Comparison of ENCODE assay signal across 24 mouse cellular contexts in genomic region chr11:62073575-62074140, GRCm38 (mm10).
A peak's percentile ranks its signal among the peaks of the same experiment; 100 is the strongest.
DNase-seq lines count a peak whose midpoint lies in the region; ATAC-seq and TF ChIP-seq lines count a peak whose summit lies in the region.
"Had no signal": no experiment of that assay in that cellular context is flagged by ENCODE, and none has a peak within 500 bp of the region (broad histone marks: within the 10 kb centered on the region; RNA-seq: fewer than 3 reads in every experiment).

No protein-coding gene starts in this region.

- no peak overlapping the region for H3K4me2 ChIP-seq in hindbrain, embryonic 11.5 days (replicated peaks; ENCODE audit: low read depth, low read length)
- H3K4me2 ChIP-seq: forebrain, embryonic 13.5 days; hindbrain, embryonic 13.5 days; lung, embryonic 15.5 days; midbrain, embryonic 12.5 days had no signal

- H3K27ac ChIP-seq in hindbrain, embryonic 11.5 days (ENCODE audit: low read depth, low read length), result no peak overlapping the region
- H3K27ac ChIP-seq: forebrain, embryonic 13.5 days; hindbrain, embryonic 13.5 days; liver, embryonic 14.5 days; lung, embryonic 15.5 days; midbrain, embryonic 12.5 days had no signal

- TF ChIP-seq POLR2A in lung, adult 2 months (IDR thresholded peaks at IDR 0.05; ENCODE audit: borderline replicate concordance, extremely low read depth, low read depth, low read length), result no peak

- DNase-seq in lung, adult 18-20 months, result peak; percentile 50 to 58
- no peak for DNase-seq in lung, postnatal 4 days
- DNase-seq in adrenal gland, adult 8-10 months, result peak; percentile 26
- peak; percentile 38 for DNase-seq in lung, adult 2 months
- peak; percentile 72 for DNase-seq in lung, postnatal 36 days
- DNase-seq in B cell, adult 2 months, result no peak
- no peak for DNase-seq in hindbrain, embryonic 11.5 days (ENCODE audit: low spot score)
- DNase-seq in frontal cortex, adult 2 months (ENCODE audit: extremely low spot score in 1 of 2, low spot score in 1 of 2), result no peak
- DNase-seq: cerebellum, adult 8-10 months; cerebellum, postnatal 25 days; gastrocnemius, postnatal 36 days; heart, postnatal 36 days; kidney, adult 8-10 months; kidney, postnatal 10 days; layer of hippocampus, postnatal 36 days; liver; retina, postnatal 1 day; right cerebral cortex, postnatal 14 days had no signal

- peaks cover 2% of the 10 kb centered on the region; the same call in 1 of the 2 replicates for H3K4me1 ChIP-seq in lung, adult 2 months (ENCODE audit: control insufficient read depth, insufficient read depth, low read length)
- no peaks in the 10 kb centered on the region; the same call in 1 of the 2 replicates for H3K4me1 ChIP-seq in hindbrain, embryonic 11.5 days (replicated peaks; ENCODE audit: control insufficient read depth, insufficient read depth, low read length)

- no peak for ATAC-seq in hindbrain, embryonic 11.5 days (ENCODE audit: low FRiP score)
- ATAC-seq: forebrain, embryonic 13.5 days; intestine, embryonic 16.5 days had no signal

- H3K9ac ChIP-seq in hindbrain, embryonic 11.5 days (ENCODE audit: low read depth, low read length), result no peak overlapping the region
- H3K9ac ChIP-seq: forebrain, embryonic 13.5 days; hindbrain, embryonic 13.5 days; liver, embryonic 14.5 days; lung, embryonic 15.5 days; midbrain, embryonic 12.5 days had no signal

- WGBS in lung, adult 2 months, result 74% methylated on average over 7 of the region's 7 CpGs
- 88% methylated on average over 7 of the region's 7 CpGs for WGBS in hindbrain, embryonic 11.5 days

- TF ChIP-seq CTCF in lung, adult 2 months (IDR thresholded peaks at IDR 0.05; ENCODE audit: insufficient read depth, low read length), result no peak

- no peaks in the 10 kb centered on the region for H3K27me3 ChIP-seq in hindbrain, embryonic 11.5 days (ENCODE audit: control insufficient read depth, insufficient read depth, low read length)
- H3K27me3 ChIP-seq: forebrain, embryonic 13.5 days; hindbrain, embryonic 13.5 days; lung, embryonic 15.5 days; midbrain, embryonic 12.5 days had no signal

- H3K9me3 ChIP-seq in hindbrain, embryonic 11.5 days (ENCODE audit: control insufficient read depth, low read length), result no peaks in the 10 kb centered on the region
- H3K9me3 ChIP-seq: forebrain, embryonic 13.5 days; hindbrain, embryonic 13.5 days; lung, embryonic 15.5 days; midbrain, embryonic 12.5 days had no signal

- H3K4me3 ChIP-seq in lung, adult 2 months (replicated peaks; ENCODE audit: extremely low read depth, low read depth, low read length), result no peak overlapping the region
- no peak overlapping the region for H3K4me3 ChIP-seq in hindbrain, embryonic 11.5 days (ENCODE audit: low read depth, low read length)
- H3K4me3 ChIP-seq: forebrain, embryonic 13.5 days; hindbrain, embryonic 13.5 days; lung, embryonic 15.5 days; midbrain, embryonic 12.5 days had no signal

- no peaks in the 10 kb centered on the region for H3K36me3 ChIP-seq in hindbrain, embryonic 11.5 days (ENCODE audit: control insufficient read depth, insufficient read depth, low read length)
- H3K36me3 ChIP-seq: hindbrain, embryonic 13.5 days; lung, embryonic 15.5 days; midbrain, embryonic 12.5 days had no signal

Comparison
In these comparisons a context has a peak if more than half of its experiments do, and no peak if none do; other contexts are left out.
1. DNase-seq: peak in lung, adult 18-20 months (2 of 2), adrenal gland, adult 8-10 months (single experiment), lung, adult 2 months (single experiment) and lung, postnatal 36 days (single experiment); none in lung, postnatal 4 days (0 of 2), B cell, adult 2 months (0 of 2), hindbrain, embryonic 11.5 days (single experiment) and frontal cortex, adult 2 months (0 of 2).